Mouse (Mus musculus): ENCODE measurements around the gene Iglon5.

Iglon5 gene

DNA sequence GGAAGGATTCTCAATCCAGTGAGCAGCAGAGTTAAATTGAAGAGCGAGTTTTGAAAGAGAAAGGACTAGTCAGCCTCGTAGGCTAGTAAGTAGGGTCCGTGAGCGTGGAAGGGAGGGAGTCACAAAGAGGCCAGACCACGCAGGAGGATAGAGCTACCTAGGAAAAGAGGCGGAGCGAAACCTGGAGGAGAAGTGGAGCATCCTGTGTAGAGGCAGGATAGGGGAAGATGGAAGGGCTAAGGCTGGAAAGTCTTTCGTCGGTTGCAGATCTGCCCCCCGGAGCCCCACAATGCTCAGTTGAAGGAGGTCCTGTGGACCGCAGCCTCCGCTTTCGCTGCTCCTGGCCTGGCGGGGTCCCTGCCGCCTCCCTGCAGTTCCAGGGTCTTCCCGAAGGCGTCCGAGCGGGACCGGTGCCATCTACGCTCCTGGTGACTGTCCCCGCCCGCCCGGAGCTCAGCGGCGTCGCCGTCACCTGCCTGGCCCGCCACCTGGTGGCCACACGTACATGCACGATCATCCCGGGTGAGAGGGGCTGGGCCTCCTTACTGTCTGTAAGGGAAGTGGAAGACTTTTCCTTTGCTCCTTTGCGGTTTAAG is 23.7 kb downstream of the Iglon5 start:
- in situ Hi-C loops (cut with MboI, MseI) = loop anchor here in 1 of 2 experiments (5.0 kb wide), 1 partner anchor 184 kb away; no protein-coding TSS in a partner anchor

DNA sequence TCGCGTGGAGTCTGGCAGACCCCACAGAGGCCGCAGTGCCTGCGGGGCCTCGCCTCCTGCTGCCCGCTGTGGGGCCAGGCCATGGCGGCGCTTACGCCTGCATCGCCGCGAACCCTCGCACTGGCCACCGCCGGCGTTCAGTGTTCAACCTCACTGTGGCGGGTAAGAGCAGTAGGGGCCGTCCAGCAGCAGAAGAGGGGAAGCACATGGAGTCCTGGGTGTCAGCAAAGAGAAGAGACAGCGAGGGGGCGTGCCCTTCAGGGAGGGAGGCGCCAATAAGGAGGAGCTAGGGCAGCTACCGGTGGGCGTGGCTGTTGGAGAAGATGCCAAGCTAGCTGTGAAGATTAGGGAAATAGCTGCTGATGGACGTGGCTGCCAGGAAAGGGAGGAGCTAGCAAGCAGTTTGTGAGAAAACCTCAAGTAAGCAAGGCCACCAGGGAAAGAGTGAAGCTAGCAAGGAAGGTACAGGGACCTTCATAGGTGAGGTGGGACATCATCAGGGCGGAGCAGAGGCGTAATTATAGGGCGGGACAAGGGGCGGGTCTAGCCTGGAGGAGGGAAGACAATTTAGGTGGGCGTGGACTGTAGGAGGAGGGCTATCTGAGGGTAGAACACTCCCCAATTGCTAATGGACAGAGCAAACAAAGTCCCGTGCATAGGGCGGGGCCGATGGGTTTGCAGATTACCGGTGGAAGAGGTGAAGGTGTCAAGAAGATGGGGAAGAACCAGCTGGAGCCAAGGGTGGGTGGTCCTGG is 24.4 kb downstream of the Iglon5 start:
- in situ Hi-C loops (cut with MboI, MseI) = loop anchor here in 1 of 2 experiments (5.0 kb wide), 1 partner anchor 183 kb away; no protein-coding TSS in a partner anchor

DNA sequence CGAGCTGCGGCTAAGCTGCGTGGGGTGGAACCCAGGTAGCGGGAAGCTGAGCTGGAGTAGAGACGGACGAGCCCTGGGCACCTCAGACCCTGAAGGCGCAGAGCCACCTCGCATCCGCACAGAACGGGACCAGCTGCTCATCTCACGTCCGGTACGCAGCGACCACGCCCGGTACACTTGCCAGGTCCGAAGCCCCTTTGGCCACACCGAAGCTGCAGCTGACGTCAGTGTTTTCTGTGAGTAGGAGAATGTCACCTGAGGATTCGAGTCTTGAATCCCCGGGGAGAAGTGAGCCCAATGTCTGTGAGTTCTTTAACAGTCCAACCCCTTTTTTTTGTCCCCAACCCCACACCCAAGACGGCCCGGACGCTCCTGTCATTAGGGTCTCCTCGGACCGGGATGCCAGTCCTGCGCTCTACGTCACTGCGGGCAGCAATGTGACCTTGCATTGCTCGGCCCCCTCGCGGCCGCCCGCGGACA is 25.0 kb downstream of the Iglon5 start:
- in situ Hi-C loops (cut with MboI, MseI) = loop anchor here in 1 of 2 experiments (5.0 kb wide), 1 partner anchor 183 kb away; no protein-coding TSS in a partner anchor

DNA sequence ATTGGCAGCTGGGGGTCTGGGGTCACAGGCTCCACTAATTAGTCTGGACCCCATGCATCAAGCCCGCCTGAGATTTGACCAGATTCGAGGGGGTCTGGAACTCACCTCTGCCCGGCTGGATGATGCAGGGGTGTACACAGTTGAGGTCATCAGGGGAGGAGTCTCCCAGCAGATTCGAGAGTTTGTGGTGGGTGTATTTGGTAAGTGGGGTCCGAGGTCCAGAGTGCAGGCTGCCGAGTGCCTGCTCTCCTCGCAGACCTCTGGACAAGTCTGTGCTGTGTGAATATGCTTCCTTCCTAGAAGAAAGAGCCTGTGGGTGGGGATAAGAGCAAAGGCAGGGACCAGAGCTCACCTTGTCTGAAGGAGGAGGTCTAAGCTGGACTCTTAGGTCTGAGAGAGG is 25.9 kb downstream of the Iglon5 start:
- in situ Hi-C loops (cut with MboI, MseI) = no loop called here

DNA sequence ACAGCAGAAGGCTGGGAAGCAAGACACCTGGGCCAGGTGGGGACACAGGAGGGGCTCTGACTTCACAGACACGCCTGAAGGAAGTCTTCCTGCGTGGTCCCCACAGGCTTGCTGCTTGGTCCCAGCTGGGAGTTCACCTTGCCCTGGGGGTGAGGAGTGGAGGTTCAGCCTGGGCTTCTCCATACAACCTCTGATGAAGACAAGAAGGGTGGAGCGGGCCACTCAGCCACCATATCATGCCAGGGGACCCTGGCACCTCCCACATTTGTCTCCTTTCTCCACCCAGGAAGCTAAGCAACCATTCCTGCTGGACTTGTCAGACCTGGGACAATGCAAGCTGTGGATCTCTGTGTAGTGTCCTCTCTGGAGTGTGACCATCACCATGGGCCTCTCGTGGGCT is 27.0 kb downstream of the Iglon5 start, which contains the start of gene Vsig10l:
TSS of gene Vsig10l (plus strand) at position 301 of the 400 bp plus-strand sequence.
- in situ Hi-C loops (cut with MboI, MseI) = no loop called here

DNA sequence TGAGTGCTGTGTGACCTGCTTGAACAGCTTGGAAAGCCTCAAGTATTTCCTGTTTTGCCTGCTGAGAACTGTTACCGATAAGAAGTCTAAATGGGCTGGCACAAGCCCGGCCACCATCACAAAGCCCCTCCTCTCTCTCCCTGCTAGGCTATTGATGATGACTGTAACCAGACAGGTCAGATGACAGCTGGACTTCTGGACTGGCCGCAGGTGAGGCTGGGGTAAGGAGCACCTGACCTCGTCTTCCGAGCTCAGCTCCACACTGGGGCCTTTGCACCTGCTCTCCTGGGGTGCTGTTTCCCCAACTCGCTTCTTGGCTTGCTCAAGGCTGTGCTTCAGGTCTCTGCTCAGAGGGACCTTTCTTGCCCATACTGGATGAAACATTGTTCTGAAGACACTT is 35.5 kb downstream of the Iglon5 start:
- in situ Hi-C loops (cut with MboI, MseI) = no loop called here

DNA sequence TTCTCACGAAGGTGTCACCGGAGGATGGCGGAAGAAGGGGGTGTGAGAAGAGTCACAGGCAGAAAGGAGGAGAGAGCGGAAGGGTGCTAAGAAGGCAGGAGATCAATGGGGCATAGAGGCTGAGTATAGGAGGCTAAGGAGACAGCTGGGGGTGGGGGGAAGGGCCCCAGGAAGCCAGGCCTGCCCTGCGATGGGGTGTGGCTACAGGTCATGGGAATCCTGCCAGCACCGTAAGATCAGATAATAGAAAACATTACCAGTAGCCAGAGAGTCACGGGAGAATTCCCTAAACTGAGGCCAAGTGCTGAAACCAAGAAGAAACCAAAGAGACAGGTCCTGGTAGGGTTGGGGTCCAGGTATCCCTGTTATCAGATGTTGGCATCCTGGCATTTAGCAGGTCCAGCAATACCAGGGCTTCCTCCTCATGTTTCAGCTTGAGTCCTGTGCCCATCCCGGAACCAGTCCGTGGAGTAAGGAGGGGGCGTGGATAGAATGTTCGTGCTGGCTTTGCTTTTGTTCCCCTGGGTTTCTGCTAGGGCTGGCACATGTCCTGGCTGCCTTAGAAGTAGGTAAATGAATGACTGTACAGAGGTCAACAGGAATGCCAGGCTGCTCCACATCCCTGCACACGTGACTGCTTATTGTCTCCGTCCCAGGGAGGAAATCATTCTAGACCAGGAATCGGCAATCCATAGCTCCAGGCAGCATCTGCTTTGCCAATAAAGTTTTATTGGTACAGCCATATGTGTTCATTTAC is 36.1 kb downstream of the Iglon5 start:
- in situ Hi-C loops (cut with MboI, MseI) = no loop called here

DNA sequence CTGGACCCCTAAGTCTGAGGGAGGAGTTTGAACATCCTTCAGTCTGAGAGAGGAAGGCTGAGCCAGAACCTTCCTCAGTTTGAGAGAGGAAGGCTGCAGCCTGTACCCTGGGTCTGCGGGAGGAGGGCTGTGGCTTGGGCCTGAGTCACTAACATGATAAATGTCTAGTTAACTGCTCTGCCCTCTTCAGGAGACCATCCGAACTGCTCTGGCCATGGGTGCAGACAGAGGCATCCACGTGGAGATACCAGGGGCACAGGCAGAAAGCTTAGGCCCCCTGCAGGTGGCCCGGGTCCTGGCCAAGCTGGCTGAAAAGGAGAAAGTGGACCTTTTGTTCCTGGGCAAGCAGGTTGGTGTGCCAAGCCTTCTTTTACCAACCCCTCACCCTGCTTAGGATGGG is 37.3 kb downstream of the Iglon5 start:
- in situ Hi-C loops (cut with MboI, MseI) = no loop called here

DNA sequence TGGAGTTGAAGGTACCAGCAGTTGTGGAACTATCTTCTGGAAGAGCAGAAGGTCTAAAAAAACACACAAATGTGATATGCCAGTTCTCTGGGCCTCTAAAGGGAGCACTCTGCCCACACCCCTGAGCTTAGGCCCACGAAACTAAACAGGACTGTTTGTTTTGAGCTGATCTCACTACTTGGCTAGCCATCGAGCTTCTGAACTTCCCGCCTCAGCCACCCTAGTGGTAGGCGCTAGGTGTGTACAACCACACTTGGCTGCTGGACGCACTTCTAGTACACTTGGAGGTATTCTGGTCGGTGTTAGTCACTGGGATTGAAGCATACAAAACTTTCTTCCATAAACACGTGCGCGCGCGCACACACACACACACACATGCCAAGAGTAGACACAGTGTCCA is 38.1 kb downstream of the Iglon5 start:
- in situ Hi-C loops (cut with MboI, MseI) = no loop called here

DNA sequence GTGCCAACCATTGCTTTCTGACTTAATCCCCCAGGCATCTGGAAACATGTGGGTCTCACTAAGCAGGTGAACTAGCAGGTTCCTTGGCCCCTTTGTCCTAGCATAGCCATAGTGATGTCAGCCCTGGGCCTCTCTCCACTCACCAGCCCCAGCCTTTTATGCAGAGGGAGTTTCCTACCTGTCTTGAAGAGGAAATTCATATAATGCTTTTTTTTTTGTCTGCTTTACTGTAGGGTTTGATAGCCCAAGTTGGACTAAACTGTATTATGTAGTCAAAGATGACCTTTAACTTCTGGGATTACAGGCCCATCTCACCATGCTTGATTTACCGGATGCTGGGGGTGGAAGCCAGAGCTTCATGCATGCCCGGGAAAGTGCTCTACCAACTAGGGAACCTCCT is 40.1 kb downstream of the Iglon5 start:
- in situ Hi-C loops (cut with MboI, MseI) = loop anchor here (10.0 kb wide), 2 partner anchors 135 to 805 kb away; partner anchors contain the start of genes Zfp715 (in 2 of the 2) and Acp4 (in 1 of the 2)

DNA sequence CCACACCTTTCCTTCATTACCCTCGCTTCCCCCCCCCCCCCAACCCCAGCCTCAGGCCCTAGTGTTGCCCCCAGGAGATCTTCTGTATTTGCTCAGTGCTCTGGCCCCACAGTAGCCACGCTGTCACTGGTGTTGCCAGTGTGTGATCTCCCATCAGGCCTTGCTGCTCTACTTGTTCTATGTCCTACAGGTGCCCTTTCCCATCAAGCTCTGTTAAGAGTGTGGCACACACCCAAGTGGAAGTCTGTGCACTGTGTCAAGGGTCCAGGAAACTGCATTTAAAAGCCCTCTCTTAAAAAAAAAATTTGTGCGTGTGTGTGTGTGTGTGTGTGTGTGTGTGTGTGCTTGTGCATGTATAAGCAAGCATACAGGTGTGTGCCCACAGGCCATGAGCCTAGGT is 41.6 kb downstream of the Iglon5 start:
- in situ Hi-C loops (cut with MboI, MseI) = loop anchor here (10.0 kb wide), 2 partner anchors 133 to 807 kb away; partner anchors contain the start of genes Zfp715 (in 2 of the 2) and Acp4 (in 1 of the 2)

DNA sequence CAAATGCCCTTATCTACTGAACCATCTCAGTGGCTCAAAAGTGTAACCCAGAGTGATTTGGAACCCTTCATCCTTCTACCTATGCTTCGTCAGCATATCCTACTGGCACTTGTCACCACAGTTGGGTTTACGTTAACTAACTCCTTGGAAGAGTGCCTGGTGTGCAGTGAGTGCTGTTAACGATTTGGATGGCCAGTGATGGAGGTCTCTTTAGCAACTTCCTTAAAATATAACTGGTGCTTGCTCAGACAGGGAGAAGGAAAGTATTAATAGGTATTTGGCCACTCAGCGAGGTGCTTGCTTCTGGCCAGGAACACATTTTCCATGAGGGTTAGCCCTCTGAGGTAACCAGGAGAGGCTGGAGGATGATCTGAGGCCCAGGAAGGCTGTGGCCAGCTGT is 42.1 kb downstream of the Iglon5 start:
- in situ Hi-C loops (cut with MboI, MseI) = loop anchor here (10.0 kb wide), 2 partner anchors 133 to 807 kb away; partner anchors contain the start of genes Zfp715 (in 2 of the 2) and Acp4 (in 1 of the 2)

DNA sequence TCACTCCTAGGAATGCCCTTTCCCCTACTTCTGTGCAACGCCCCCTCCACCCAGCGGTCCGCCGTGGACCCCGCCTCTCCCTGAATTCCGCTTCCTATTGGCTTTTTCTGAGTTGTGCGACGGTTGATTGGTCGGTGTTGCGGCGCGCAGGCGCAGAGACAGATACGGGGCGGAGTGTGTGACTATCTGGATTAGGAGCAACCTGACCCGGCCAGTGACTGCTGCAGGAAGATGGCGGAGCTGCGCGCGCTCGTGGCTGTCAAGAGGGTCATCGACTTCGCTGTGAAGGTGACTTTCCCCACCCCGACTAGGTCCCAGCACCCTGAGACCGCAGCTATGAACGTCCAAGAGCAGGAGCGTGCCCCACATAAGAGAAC is 46.0 kb downstream of the Iglon5 start, which contains the start of the genes Etfb and Gm45233:
TSS of gene Etfb (plus strand) at position 167 of the 377 bp plus-strand sequence.
TSS of gene Gm45233 (plus strand) at position 212 of the 377 bp plus-strand sequence.
- in situ Hi-C loops (cut with MboI, MseI) = loop anchor here (10.0 kb wide), 2 partner anchors 129 to 811 kb away; partner anchors contain the start of genes Zfp715 (in 2 of the 2) and Acp4 (in 1 of the 2)

DNA sequence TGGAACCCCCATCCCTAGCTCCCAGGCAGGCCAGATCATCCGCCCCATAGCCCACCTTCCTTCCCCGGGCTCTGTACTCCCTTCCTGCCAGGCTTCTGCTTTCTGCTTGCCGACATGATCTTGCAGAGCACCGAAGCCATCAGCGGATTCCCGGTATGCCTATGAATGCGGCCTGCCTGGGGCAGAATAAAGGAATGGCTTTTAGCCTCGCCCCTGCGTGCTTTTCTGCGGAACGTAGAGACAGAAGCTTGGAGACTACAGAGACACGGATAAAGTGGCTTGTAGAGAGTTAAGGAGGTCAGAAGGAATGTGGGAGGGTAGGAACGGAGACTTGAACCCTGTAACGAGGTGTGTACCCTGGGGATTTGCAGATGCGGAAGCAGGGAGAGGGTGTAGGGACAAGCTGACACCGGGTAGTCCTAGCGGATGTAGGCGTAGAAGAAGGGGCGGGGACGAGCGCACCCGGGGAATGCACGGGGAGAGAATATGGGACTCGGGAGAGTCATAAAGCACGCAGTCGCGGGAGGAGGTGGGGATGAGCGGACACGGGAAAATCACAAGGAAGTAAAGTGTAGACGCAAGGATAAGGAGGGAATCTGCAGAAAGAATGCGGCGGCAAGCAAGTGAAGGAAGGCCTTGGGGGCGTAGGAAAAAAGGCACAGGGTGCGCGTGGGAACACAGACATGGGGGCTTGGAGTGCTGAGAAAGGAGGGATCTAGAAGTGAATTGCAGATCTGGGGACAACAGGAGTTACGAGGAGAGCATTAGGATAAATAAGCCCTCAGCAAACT is 46.6 kb downstream of the Iglon5 start:
- in situ Hi-C loops (cut with MboI, MseI) = loop anchor here (10.0 kb wide), 2 partner anchors 129 to 811 kb away; partner anchors contain the start of genes Zfp715 (in 2 of the 2) and Acp4 (in 1 of the 2)

DNA sequence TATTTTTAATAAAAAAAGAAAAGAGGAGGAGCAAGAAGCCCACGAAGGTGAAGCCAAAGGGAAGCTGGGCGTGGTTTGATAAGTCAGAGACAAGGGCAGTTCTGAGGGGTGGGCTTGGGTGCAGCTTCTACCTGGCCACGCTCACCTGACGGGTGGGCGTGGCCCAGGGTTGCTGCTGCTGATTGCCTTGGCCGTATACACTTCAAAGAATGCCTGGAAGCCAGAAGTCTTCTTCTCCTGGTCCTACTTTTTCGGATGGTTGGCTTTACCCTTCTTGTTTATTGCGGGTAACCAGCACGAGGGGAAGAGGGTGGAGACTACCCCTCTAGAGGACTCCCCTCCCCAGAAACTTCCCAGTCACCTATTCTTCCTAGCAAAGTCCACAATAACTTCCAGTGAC is 47.2 kb downstream of the Iglon5 start:
- in situ Hi-C loops (cut with MboI, MseI) = loop anchor here (10.0 kb wide), 2 partner anchors 128 to 812 kb away; partner anchors contain the start of genes Zfp715 (in 2 of the 2) and Acp4 (in 1 of the 2)

DNA sequence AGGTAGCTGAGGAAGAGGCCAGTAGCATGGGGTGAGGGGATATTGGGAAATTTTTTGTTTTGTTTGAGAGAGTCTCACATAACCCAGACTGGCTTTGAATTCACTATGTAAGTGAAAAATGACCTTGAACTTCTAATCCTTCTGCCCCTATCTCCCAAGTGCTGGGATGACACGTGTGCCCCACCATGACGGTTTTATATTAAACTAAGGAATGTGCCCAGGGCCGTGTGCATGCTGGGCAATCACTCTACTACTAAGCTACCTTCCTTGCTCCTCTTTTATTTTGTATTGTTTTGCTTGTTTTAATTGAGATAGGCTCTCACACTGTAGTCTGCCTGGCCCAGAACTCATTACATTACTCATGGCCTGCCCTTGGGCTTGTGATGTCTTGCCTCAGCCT is 48.8 kb downstream of the Iglon5 start:
- in situ Hi-C loops (cut with MboI, MseI) = loop anchor here (10.0 kb wide), 2 partner anchors 126 to 814 kb away; partner anchors contain the start of genes Zfp715 (in 2 of the 2) and Acp4 (in 1 of the 2)

DNA sequence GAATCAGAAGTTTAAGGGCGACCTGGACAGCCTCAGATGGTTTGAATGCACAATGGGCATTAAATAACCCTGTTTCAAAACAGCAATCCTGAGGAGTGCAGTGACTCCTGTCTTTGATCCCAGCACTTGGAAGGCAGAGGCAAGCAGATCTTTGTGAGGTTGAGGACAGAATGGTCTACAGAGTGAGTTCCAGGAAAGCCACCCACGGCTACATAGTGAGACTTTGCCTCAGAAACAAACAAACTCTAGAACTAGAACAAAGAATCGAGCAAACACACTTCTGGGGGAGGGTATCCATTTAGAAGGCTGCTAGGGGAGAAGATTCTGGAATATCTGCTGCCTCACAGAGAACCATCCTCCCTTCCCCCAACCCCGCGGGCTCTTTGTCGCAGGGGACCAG is 49.4 kb downstream of the Iglon5 start, which contains the start of gene Cldnd2:
TSS of gene Cldnd2 (plus strand) at position 301 of the 400 bp plus-strand sequence.
- in situ Hi-C loops (cut with MboI, MseI) = loop anchor here (10.0 kb wide), 2 partner anchors 126 to 814 kb away; partner anchors contain the start of genes Zfp715 (in 2 of the 2) and Acp4 (in 1 of the 2)

DNA sequence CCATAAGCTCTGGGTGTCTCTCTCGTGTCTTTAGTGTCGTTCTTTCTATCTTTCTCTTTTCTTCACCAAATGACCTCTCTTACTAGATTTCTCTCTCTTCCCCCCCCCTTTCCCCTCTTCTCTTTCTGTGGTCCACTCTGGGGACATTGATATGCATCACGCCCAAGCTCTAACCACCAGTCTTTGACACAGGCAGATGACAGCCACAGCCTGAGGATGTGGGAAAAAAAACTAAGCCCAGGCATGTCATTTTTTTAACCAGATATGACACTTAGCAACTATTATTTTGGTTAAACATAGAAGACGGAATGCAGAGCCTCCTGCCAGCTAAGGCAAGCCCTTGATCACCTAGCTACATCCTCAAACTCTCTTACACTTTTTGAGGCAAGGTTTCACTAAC is 51.3 kb downstream of the Iglon5 start:
- in situ Hi-C loops (cut with MboI, MseI) = no loop called here

DNA sequence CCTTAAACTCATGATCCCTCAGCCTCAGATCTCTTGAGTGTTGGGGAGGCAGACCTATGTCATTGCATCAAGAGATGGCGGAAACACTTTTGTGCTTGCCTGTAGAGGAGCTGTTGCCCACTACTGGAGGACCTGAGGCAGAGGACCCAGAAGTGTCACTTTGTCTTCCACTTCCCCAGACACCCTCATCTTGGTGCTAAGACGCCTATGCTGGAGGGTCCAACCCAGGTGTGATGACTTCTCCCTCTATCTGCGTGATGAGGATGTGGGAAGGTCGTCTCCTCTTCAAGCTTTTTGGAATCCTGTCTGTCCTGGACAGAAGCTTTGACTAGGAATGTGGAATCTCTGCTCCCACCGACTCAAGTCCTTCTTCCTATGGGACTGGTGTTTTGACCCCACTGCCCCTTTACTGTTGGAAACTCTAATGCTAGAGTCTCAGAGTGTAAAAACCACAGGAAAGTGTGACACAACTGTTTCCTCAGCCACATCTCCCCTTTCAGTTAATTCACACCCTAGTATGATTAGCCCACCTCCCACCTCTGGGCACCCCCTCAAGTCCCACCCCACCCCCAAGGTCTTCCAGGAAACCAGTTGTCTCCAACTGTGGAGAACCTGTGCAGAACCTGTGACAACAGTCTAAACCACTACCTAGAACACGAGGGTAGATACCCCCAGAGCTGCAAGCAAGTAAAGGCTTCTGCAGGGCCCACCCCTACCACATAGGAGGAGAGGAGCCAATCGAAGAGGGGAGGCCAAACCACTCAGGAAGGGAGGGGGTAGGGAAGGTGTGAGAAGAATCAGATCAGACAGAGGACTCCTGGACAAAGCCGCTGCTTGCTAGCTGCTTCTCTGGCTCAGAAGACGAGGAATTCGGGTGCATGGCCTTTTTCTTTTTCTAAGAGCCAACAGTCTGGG is 53.3 kb downstream of the Iglon5 start, which contains the start of gene Nkg7:
TSS of gene Nkg7 (plus strand) at position 733 of the 915 bp plus-strand sequence.
- in situ Hi-C loops (cut with MboI, MseI) = no loop called here

Data from T-helper 17 cell (primary cell).